Mouse (Mus musculus): Measurements from ENCODE around the gene Slc25a31.

Slc25a31 gene

GRCm38 (mm10) chr3:40708655-40709054 lies at the start of gene Slc25a31:
Slc25a31 (plus strand) TSS chr3:40708855.
- no peak for DNase-seq (ENCODE audit: inconsistent ontology term)

DNA sequence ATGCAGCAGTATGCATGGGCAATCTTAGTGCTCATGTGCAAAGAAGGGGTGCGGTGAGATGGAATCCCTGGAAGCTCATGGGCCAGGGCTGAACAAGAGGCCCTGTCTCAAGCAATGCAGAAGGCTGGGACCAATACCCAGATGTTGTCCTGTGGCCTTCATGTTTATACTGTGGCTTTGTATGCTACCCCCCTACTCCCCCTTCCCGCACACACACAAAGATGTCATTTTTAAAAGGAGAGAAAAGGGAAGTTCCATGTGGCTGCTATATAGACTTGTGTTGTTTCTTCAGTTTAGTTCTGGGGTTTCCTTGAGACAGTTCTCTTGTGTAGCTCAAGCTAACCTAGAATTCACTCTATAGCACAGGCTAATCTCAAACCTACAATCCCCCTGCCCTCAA lies 48.4 kb upstream of the Slc25a31 start:
- DNase-seq (ENCODE audit: inconsistent ontology term), result no peak

- no peak for DNase-seq (ENCODE audit: inconsistent ontology term)
Measured at GRCm38 (mm10) chr3:40666109-40666508, 42.5 kb upstream of the Slc25a31 start.

DNA sequence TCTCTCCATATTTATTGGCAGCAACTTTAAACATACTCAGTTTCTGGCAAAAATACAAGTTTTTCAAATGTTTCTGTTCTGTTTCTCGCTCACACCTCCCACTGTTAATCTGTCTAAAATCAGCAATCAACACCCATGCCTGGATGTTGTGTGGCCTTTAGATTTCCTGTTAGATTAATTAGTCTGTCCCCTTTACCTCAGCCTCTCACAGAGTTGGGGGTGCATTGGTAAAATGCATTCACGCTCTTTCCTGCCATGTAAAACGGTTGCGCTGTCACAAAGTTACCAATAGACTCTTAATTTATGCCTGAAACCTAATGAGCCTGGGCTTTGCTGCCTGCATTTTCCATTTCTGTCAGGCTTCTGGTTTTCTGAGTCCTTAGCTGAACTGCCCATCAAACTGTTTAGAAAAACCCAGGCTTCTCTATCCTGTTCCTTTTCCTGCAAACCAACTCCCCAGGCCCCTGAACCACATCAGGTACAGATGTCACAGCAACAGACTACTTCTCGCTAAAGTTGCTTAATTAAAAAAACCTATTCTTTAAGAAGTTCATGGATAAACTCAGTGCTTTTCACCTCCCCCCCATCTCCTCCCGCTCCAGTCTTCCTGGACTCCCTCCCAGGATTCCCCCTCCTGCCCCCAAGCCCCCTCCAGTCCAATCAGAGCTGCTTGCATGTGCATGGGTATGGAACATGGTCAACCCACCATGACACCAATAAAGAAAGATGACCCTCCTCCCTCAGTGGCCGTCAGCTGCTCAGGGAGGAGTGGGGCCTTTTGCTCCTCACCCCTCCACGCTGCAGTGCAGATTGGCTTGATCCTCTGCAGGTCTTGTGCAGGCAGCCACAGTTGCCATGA lies 41.6 kb upstream of the Slc25a31 start:
- DNase-seq (ENCODE audit: inconsistent ontology term), result peak; percentile 42

DNA sequence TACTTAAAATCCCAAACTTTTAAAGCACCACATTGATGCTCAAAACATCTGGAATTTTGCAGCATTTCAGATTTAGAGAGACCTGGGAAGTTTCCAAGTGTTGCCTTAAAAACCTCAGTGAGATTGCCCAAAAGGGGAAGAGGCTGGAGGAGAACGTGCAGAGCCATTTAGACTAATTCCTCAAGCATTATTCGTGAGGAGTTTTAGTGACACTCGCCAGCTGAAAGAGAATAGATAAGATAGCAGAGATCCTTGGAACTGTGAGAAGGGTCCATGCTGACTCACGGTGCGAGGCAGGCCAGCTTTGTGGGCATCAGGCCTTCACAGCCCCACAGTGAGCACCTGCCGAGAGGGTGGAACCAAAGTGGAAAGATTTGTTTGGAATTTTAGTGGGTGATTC lies 39.8 kb upstream of the Slc25a31 start:
- no peak for DNase-seq (ENCODE audit: inconsistent ontology term)

DNA sequence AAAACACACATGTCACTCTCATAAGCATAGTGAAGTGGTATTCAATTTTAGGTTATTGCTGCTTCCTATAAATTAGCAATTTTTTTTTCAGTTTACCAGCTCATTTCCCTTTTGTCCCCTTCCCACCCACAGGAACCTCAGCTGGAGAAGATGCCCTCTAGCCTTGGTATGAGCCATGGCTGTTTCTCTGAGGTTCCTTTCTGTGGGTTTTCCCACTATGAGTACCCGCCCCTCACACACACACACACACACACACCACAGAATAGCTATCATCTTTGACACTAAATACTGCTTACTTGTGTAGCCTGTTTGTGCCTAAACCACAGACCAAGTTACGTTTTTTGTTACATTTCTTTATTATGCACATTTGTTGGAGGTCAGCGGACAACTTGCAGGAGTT lies 39.3 kb upstream of the Slc25a31 start:
- no peak for DNase-seq (ENCODE audit: inconsistent ontology term)

- peak; percentile 80 for DNase-seq (ENCODE audit: inconsistent ontology term)
Measured at GRCm38 (mm10) chr3:40673515-40673914, 35.1 kb upstream of the Slc25a31 start.

- peak; percentile 78 for DNase-seq (ENCODE audit: inconsistent ontology term)
Measured at GRCm38 (mm10) chr3:40674873-40675405, 33.7 kb upstream of the Slc25a31 start.

- peak; percentile 45 for DNase-seq (ENCODE audit: inconsistent ontology term)
Measured at GRCm38 (mm10) chr3:40678856-40679255, 29.8 kb upstream of the Slc25a31 start.

- peak; percentile 94 for DNase-seq (ENCODE audit: inconsistent ontology term)
Measured at GRCm38 (mm10) chr3:40682404-40682803, 26.3 kb upstream of the Slc25a31 start.

- DNase-seq (ENCODE audit: inconsistent ontology term), result no peak
Measured at GRCm38 (mm10) chr3:40683171-40683570, 25.5 kb upstream of the Slc25a31 start.

DNA sequence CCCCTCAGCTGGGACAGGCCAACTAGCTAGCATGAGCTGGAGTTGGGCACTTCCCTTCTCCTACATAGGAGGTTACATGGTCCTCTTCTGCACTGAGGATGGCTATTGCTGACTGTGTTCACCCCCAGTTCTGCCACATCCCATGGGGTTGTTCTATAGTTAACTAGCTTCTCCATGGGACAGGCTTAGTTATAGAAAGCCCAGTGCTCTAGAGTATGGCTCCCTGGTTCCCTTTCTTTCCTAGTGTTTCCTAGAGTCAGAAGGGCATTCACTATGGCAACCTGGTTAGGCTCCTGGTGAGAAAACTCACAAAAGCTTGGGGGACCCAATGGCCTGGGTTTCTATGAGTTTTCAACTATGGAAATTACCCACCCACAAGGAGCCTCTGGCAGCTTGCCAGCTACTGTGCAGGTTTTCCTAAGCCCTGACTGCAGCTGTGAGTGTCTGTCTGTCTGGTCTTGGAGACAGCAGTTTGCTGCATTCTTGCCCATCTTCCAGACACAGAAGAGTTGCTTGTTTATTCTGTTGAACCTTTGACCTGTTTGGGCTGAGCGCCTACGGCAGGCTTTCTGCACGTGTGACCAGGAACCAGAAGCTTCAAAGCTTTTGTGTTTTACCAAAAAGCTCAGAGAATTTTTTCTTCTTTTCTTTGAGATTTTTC lies 22.7 kb upstream of the Slc25a31 start:
- DNase-seq (ENCODE audit: inconsistent ontology term), result peak; percentile 88

DNA sequence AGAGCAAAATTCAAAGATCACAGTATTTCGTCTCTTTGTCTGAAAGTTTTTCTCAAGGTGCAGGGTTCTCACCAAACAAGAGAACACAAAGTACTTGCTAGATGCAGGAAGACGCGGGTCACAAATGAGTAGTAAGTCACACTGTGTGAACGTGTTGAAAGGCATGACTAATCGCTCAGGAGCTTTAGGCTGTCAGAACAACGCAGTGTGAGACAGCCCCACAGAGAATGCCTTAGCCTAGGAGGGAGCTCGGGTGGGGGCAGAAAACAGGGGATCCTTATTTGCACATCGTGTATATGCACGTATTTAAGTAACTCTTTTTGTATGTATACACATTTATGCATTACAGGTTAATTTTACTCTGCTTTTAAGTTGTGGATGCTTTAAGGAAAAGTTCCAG lies 21.8 kb upstream of the Slc25a31 start:
- peak; percentile 78 for DNase-seq (ENCODE audit: inconsistent ontology term)

DNA sequence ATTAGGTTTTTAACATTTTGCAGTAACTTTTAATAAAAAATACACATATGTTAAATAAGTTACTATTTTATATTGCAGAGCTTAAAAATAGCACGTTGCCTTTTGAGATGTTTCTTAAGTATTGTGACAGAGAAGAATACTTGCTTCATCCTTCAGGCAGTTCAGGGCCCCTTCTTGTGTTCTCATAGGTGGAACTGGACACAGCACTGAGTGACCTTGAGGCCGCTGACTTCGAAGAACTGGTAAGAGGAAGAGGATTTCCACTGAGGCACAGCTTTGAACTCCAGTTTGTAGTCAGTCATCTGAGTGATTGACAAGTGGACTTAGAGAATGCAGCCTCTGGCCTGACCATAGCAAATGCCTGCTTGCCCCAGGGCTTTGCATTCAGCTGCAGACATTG lies 21.1 kb upstream of the Slc25a31 start:
- no peak for DNase-seq (ENCODE audit: inconsistent ontology term)

GRCm38 (mm10) chr3:40691566-40691965 lies 17.1 kb upstream of the Slc25a31 start:
- no peak for DNase-seq (ENCODE audit: inconsistent ontology term)

DNA sequence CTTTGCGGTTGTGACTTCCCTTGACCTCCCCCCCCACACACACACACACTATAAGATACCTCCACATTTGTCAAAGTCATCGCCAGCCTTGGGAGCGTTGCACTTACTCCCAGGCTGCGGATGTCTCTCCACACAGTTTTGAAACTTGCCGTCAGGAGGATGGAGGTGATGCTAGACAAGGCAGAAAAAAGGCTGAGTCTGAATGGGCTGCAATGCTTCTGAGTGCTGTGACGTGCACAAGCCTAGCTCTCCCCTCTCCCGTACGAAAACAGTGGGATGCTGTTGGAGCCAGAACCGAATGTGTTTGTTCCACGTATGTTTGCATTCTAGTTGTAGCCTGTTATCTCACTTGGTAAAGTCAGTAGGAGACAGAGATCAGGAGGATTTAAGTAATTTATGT lies 15.2 kb upstream of the Slc25a31 start:
- DNase-seq (ENCODE audit: inconsistent ontology term), result no peak

- DNase-seq (ENCODE audit: inconsistent ontology term), result no peak
Measured at GRCm38 (mm10) chr3:40693960-40694359, 14.7 kb upstream of the Slc25a31 start.

GRCm38 (mm10) chr3:40694438-40694837 lies 14.2 kb upstream of the Slc25a31 start:
- peak; percentile 36 for DNase-seq (ENCODE audit: inconsistent ontology term)

- DNase-seq (ENCODE audit: inconsistent ontology term), result no peak
Measured at GRCm38 (mm10) chr3:40695162-40695561, 13.5 kb upstream of the Slc25a31 start.

GRCm38 (mm10) chr3:40698834-40699233 lies 9.8 kb upstream of the Slc25a31 start:
- no peak for DNase-seq (ENCODE audit: inconsistent ontology term)

- DNase-seq (ENCODE audit: inconsistent ontology term), result no peak
Measured at GRCm38 (mm10) chr3:40704816-40705430, 3.7 kb upstream of the Slc25a31 start.

DNA sequence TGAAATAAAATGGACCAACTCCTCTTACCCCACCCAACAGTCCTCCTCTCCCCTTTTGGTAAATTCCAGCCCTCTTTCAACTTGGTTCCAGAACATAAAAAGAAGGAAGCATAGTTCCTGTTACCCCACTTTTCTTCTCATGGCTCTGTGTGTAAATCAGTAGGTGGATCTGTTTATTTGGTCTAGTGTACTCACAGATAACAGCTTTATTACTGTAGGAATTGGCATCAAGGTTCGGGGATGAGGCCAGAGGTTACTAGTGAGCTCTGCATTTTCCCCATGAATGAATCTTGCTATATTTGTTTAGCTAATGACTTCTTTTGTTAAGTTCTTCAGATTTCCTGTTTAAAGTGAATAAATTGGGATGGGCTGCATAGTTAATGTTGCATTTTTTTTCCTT lies 7.4 kb downstream of the Slc25a31 start:
- DNase-seq (ENCODE audit: inconsistent ontology term), result no peak

Measured in Muller cell, postnatal 12 days (primary cell).